Mouse (Mus musculus): ENCODE measurements around the gene Usp30. TPM values are rescaled to one million over a fixed set of nuclear protein-coding genes. Genes with fewer than 3 reads are reported as not detected.

Usp30 gene
- polyA plus RNA-seq, 1 experiment from 2014 or later: 14.3 TPM

GRCm38 (mm10) chr5:114152359-114153092, 87.3 kb downstream of the Usp30 start:
- Histone ChIP-seq H3K4me2 (no peak overlapping the region), H3K9me3 (replicated peaks) (no peaks in the 10 kb centered on the region), H3K9ac (no peak overlapping the region), H3K36me3 (no peaks in the 10 kb centered on the region), H3K4me3 (replicated peaks) (no peak overlapping the region), H3K27ac (no peak overlapping the region), H3K4me1 (peaks cover 18% of the 10 kb centered on the region), H3K27me3 (no peaks in the 10 kb centered on the region)
- ATAC-seq (replicated peaks; ENCODE audit: low FRiP score): no peak
- 84% methylated on average over 12 of the region's 12 CpGs for WGBS

- WGBS: 6% methylated on average over 12 of the region's 12 CpGs
- ATAC-seq (replicated peaks; ENCODE audit: low FRiP score): no peak
- H3K27ac ChIP-seq: no peak overlapping the region
- H3K4me2 ChIP-seq: peak overlapping the region; percentile 51
- no peaks in the 10 kb centered on the region for H3K9me3 ChIP-seq (replicated peaks)
- peak overlapping the region; percentile 40 for H3K4me3 ChIP-seq (replicated peaks)
- no peaks in the 10 kb centered on the region for H3K27me3 ChIP-seq
- H3K9ac ChIP-seq: no peak overlapping the region
- no peaks in the 10 kb centered on the region for H3K36me3 ChIP-seq
- peaks cover 18% of the 10 kb centered on the region for H3K4me1 ChIP-seq
Observed at GRCm38 (mm10) chr5:114153490-114153889, 88.2 kb downstream of the Usp30 start.

GRCm38 (mm10) chr5:114154765-114155164, 89.5 kb downstream of the Usp30 start:
- Histone ChIP-seq H3K9ac (no peak overlapping the region), H3K27me3 (no peaks in the 10 kb centered on the region), H3K36me3 (no peaks in the 10 kb centered on the region), H3K4me2 (no peak overlapping the region), H3K4me1 (peaks cover 18% of the 10 kb centered on the region), H3K4me3 (replicated peaks) (no peak overlapping the region), H3K9me3 (replicated peaks) (no peaks in the 10 kb centered on the region), H3K27ac (no peak overlapping the region)
- 76% methylated on average over 5 of the region's 5 CpGs for WGBS
- ATAC-seq (replicated peaks; ENCODE audit: low FRiP score): no peak

- H3K27ac ChIP-seq: no peak overlapping the region
Observed at GRCm38 (mm10) chr5:114155168-114155933, 90.1 kb downstream of the Usp30 start.

GRCm38 (mm10) chr5:114157236-114157635, 92.0 kb downstream of the Usp30 start:
- no peak overlapping the region for H3K9ac ChIP-seq
- H3K4me1 ChIP-seq: peaks cover 14% of the 10 kb centered on the region
- ATAC-seq (replicated peaks; ENCODE audit: low FRiP score): no peak
- no peak overlapping the region for H3K4me2 ChIP-seq
- H3K36me3 ChIP-seq: no peaks in the 10 kb centered on the region
- WGBS: 54% methylated on average over 7 of the region's 7 CpGs
- H3K4me3 ChIP-seq (replicated peaks): no peak overlapping the region
- no peak overlapping the region for H3K27ac ChIP-seq
- H3K9me3 ChIP-seq (replicated peaks): no peaks in the 10 kb centered on the region
- no peaks in the 10 kb centered on the region for H3K27me3 ChIP-seq

More at GRCm38 (mm10) chr5:114155168-114155933, 90.1 kb downstream of the Usp30 start:
- no peak overlapping the region for H3K4me2 ChIP-seq
- no peaks in the 10 kb centered on the region for H3K9me3 ChIP-seq (replicated peaks)
- WGBS: 56% methylated on average over 9 of the region's 9 CpGs
- H3K36me3 ChIP-seq: no peaks in the 10 kb centered on the region
- H3K9ac ChIP-seq: no peak overlapping the region
- no peak overlapping the region for H3K4me3 ChIP-seq (replicated peaks)
- ATAC-seq (replicated peaks; ENCODE audit: low FRiP score): no peak
- H3K4me1 ChIP-seq: peaks cover 18% of the 10 kb centered on the region
- no peaks in the 10 kb centered on the region for H3K27me3 ChIP-seq

GRCm38 (mm10) chr5:114161424-114161823, 96.2 kb downstream of the Usp30 start:
- Histone ChIP-seq H3K27me3 (0 out of 2 replicates have a peak, but pooled peaks cover 3% of the 10 kb centered on the region), H3K4me2 (no peak overlapping the region), H3K4me3 (replicated peaks) (no peak overlapping the region), H3K36me3 (no peaks in the 10 kb centered on the region), H3K4me1 (no peaks in the 10 kb centered on the region), H3K9me3 (replicated peaks) (no peaks in the 10 kb centered on the region), H3K27ac (no peak overlapping the region), H3K9ac (no peak overlapping the region)
- ATAC-seq (replicated peaks; ENCODE audit: low FRiP score): no peak
- WGBS: 66% methylated on average over 6 of the region's 6 CpGs

- Histone ChIP-seq H3K27ac (no peak overlapping the region), H3K36me3 (no peaks in the 10 kb centered on the region), H3K4me1 (no peaks in the 10 kb centered on the region), H3K27me3 (0 out of 2 replicates have a peak, but pooled peaks cover 3% of the 10 kb centered on the region), H3K9ac (no peak overlapping the region), H3K4me3 (replicated peaks) (no peak overlapping the region), H3K9me3 (replicated peaks) (no peaks in the 10 kb centered on the region), H3K4me2 (no peak overlapping the region)
- 51% methylated on average over 12 of the region's 12 CpGs for WGBS
- ATAC-seq (replicated peaks; ENCODE audit: low FRiP score): no peak
Observed at GRCm38 (mm10) chr5:114162106-114162815, 97.0 kb downstream of the Usp30 start.

- no peak overlapping the region for H3K4me2 ChIP-seq
- 0 out of 2 replicates have a peak, but pooled peaks cover 3% of the 10 kb centered on the region for H3K27me3 ChIP-seq
- H3K9ac ChIP-seq: no peak overlapping the region
- H3K4me1 ChIP-seq: no peaks in the 10 kb centered on the region
- no peaks in the 10 kb centered on the region for H3K9me3 ChIP-seq (replicated peaks)
- no peak overlapping the region for H3K27ac ChIP-seq
- H3K4me3 ChIP-seq (replicated peaks): no peak overlapping the region
- 68% methylated on average over 6 of the region's 6 CpGs for WGBS
- H3K36me3 ChIP-seq: no peaks in the 10 kb centered on the region
- no peak for ATAC-seq (replicated peaks; ENCODE audit: low FRiP score)
Observed at GRCm38 (mm10) chr5:114163117-114163696, 97.9 kb downstream of the Usp30 start.

GRCm38 (mm10) chr5:114170345-114170744, 105.1 kb downstream of the Usp30 start:
- Histone ChIP-seq H3K4me1 (peaks cover 15% of the 10 kb centered on the region), H3K4me2 (no peak overlapping the region), H3K27ac (no peak overlapping the region), H3K36me3 (no peaks in the 10 kb centered on the region), H3K9me3 (replicated peaks) (no peaks in the 10 kb centered on the region), H3K27me3 (0 out of 2 replicates have a peak, but pooled peaks cover 3% of the 10 kb centered on the region), H3K9ac (no peak overlapping the region), H3K4me3 (replicated peaks) (no peak overlapping the region)
- no peak for ATAC-seq (replicated peaks; ENCODE audit: low FRiP score)
- WGBS: 86% methylated on average over 7 of the region's 7 CpGs

GRCm38 (mm10) chr5:114172936-114173335, 107.7 kb downstream of the Usp30 start:
- Histone ChIP-seq H3K9ac (no peak overlapping the region), H3K36me3 (no peaks in the 10 kb centered on the region), H3K4me1 (peaks cover 28% of the 10 kb centered on the region), H3K9me3 (replicated peaks) (no peaks in the 10 kb centered on the region), H3K4me2 (no peak overlapping the region), H3K4me3 (replicated peaks) (no peak overlapping the region), H3K27ac (no peak overlapping the region), H3K27me3 (no peaks in the 10 kb centered on the region)
- 97% methylated on average over 3 of the region's 3 CpGs for WGBS
- no peak for ATAC-seq (replicated peaks; ENCODE audit: low FRiP score)

- ATAC-seq (replicated peaks; ENCODE audit: low FRiP score): no peak
Observed at GRCm38 (mm10) chr5:114173458-114173857, 108.2 kb downstream of the Usp30 start.

More at GRCm38 (mm10) chr5:114173458-114173857, 108.2 kb downstream of the Usp30 start:
- H3K9ac ChIP-seq: no peak overlapping the region
- peaks cover 28% of the 10 kb centered on the region for H3K4me1 ChIP-seq
- no peak overlapping the region for H3K4me2 ChIP-seq
- no peaks in the 10 kb centered on the region for H3K9me3 ChIP-seq (replicated peaks)
- no peaks in the 10 kb centered on the region for H3K27me3 ChIP-seq
- no peak overlapping the region for H3K27ac ChIP-seq
- H3K4me3 ChIP-seq (replicated peaks): no peak overlapping the region
- no peaks in the 10 kb centered on the region for H3K36me3 ChIP-seq
- WGBS: 69% methylated on average over 7 of the region's 7 CpGs
